Mouse (Mus musculus): ENCODE results near the gene Prnd. TPM values are rescaled to one million over a fixed set of nuclear protein-coding genes. Genes with fewer than 3 reads are reported as not detected.

Prnd gene
- total RNA-seq, 1 experiment = 0.98 TPM

DNA sequence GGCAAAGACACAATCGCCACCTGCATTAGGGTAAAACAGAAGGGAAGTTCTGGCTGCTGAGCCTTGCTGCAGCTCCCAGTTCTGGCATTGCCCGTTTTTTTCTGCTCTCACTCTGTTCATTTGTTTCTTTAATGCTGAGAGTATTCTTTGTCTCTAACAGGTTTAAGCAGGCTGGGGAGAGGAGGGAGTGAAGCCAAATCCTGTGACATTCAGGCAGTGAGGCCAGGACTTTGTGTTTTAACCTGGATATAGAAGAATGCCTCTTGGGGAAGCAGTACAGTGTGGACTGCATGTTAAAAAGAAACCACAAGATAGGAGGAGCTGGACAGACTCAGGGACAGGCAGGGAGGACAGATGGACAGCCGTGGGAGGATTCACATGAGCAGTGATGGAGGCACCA lies 17.1 kb upstream of the Prnd start:
- no peaks in the 10 kb centered on the region for H3K4me1 ChIP-seq (ENCODE audit: control insufficient read depth in 2 of 2, insufficient read depth in 2 of 2, low read length in 2 of 2, poor library complexity in 1 of 2)
- in situ Hi-C loops (cut with MboI; ENCODE audit: low sequenced_read_pairs in 2 of 2, unreplicated experiment in 2 of 2) = loop anchor here (25.0 kb wide), 2 partner anchors 121 to 371 kb away; partner anchors contain the start of gene Adra1d (in 1 of the 2)
- peaks cover 11% of the 10 kb centered on the region for H3K9me3 ChIP-seq (ENCODE audit: control insufficient read depth, insufficient read depth, low read depth, low read length)
- no peak overlapping the region for H3K4me3 ChIP-seq (ENCODE audit: insufficient read depth in 1 of 2, low read depth in 1 of 2, low read length in 2 of 2, poor library complexity in 1 of 2, severe bottlenecking in 1 of 2)
- H3K27ac ChIP-seq (ENCODE audit: insufficient read depth, low read depth, low read length, poor library complexity, severe bottlenecking) = no peak overlapping the region
- H3K9ac ChIP-seq (ENCODE audit: insufficient read depth, low read depth, low read length, poor library complexity, severe bottlenecking) = no peak overlapping the region
- H3K36me3 ChIP-seq (ENCODE audit: control insufficient read depth, insufficient read depth, low read length, poor library complexity, severe bottlenecking) = peaks cover 10% of the 10 kb centered on the region; the same call in 1 of the 2 replicates
- no peak for DNase-seq (ENCODE audit: low read depth, low spot score)
- TF ChIP-seq ZNF384 (IDR thresholded peaks at IDR 0.05; ENCODE audit: low read depth, low read length) (no peak), ZC3H11A (IDR thresholded peaks at IDR 0.05; ENCODE audit: borderline replicate concordance, low read depth, low read length) (no peak), HCFC1 (IDR thresholded peaks at IDR 0.05; ENCODE audit: borderline replicate concordance, insufficient read depth, low read length) (no peak), CHD2 (IDR thresholded peaks at IDR 0.05; ENCODE audit: low read depth, low read length) (no peak), MAFK (IDR thresholded peaks at IDR 0.05; ENCODE audit: insufficient read depth, low read depth, low read length) (no peak)

DNA sequence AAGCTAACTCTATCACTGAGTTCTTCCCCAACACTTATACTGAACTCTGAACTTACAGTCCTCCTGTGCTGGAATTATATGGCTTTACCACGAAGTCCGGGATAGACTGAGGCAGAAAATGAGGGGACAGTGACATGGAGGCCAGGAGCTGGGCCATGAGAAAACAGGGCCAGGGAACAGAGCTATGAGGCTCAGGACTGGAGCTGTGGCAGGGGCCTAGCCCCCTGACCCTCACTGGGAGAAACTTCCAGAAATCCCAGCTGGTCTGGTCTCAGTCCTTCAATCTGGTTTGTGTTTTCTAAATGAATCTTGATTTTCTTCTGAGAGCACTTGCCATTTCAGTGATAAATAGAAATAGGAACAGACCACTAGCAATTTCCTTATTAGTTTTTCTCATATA lies 16.4 kb upstream of the Prnd start:
- in situ Hi-C loops (cut with MboI; ENCODE audit: low sequenced_read_pairs in 2 of 2, unreplicated experiment in 2 of 2) = loop anchor here (25.0 kb wide), 2 partner anchors 122 to 372 kb away; partner anchors contain the start of gene Adra1d (in 1 of the 2)
- H3K4me3 ChIP-seq (ENCODE audit: insufficient read depth in 1 of 2, low read depth in 1 of 2, low read length in 2 of 2, poor library complexity in 1 of 2, severe bottlenecking in 1 of 2) = no peak overlapping the region
- TF ChIP-seq ZC3H11A (IDR thresholded peaks at IDR 0.05; ENCODE audit: borderline replicate concordance, low read depth, low read length) = no peak
- no peak for TF ChIP-seq HCFC1 (IDR thresholded peaks at IDR 0.05; ENCODE audit: borderline replicate concordance, insufficient read depth, low read length)
- no peak for TF ChIP-seq MAFK (IDR thresholded peaks at IDR 0.05; ENCODE audit: insufficient read depth, low read depth, low read length)
- H3K9ac ChIP-seq (ENCODE audit: insufficient read depth, low read depth, low read length, poor library complexity, severe bottlenecking) = no peak overlapping the region
- H3K36me3 ChIP-seq (ENCODE audit: control insufficient read depth, insufficient read depth, low read length, poor library complexity, severe bottlenecking) = peaks cover 10% of the 10 kb centered on the region; the same call in 1 of the 2 replicates
- no peak overlapping the region for H3K27ac ChIP-seq (ENCODE audit: insufficient read depth, low read depth, low read length, poor library complexity, severe bottlenecking)
- peaks cover 11% of the 10 kb centered on the region for H3K9me3 ChIP-seq (ENCODE audit: control insufficient read depth, insufficient read depth, low read depth, low read length)
- DNase-seq (ENCODE audit: low read depth, low spot score) = no peak
- no peaks in the 10 kb centered on the region; a peak in 1 of 4 replicates for H3K4me1 ChIP-seq (ENCODE audit: control insufficient read depth in 2 of 2, insufficient read depth in 2 of 2, low read length in 2 of 2, poor library complexity in 1 of 2)

DNA sequence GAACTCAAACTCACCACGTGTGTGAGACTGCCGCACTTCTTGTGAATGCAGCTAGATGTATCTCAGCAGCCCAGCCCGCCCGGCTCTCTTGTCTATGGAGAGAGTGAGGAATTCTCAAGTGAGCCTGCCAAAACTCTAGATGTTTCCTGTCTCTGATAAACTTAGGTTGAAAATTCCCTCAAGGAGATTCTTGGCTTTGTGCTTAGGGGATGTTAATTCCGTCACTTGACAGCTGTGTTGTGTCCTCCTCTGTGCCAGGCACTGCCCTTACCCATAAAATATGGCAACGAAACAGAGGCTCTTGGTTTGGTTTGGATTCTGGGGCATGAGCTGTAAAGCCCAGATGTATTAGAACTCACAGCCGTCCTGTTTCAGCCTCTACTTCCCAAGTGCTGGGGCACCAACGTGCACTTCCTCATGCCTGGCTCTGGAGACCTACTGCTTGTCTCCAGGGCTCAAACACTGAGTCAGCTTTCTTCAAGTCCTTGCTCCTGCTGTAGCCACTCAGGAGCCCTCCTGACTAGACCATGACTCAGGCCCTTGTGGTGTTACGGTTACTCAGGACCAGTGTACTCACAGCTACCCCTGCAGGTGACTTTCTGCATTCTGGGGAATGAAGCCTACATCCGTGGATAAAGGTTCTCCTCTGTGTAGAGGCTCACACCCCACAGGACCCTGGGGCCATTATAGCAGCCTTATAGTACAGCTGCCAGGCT lies 15.1 kb upstream of the Prnd start:
- no peak overlapping the region for H3K4me3 ChIP-seq (ENCODE audit: insufficient read depth in 1 of 2, low read depth in 1 of 2, low read length in 2 of 2, poor library complexity in 1 of 2, severe bottlenecking in 1 of 2)
- H3K4me1 ChIP-seq (ENCODE audit: control insufficient read depth in 2 of 2, insufficient read depth in 2 of 2, low read length in 2 of 2, poor library complexity in 1 of 2) = no peaks in the 10 kb centered on the region; a peak in 1 of 4 replicates
- H3K27ac ChIP-seq (ENCODE audit: insufficient read depth, low read depth, low read length, poor library complexity, severe bottlenecking) = no peak overlapping the region
- H3K9me3 ChIP-seq (ENCODE audit: control insufficient read depth, insufficient read depth, low read depth, low read length) = peaks cover 11% of the 10 kb centered on the region
- in situ Hi-C loops (cut with MboI; ENCODE audit: low sequenced_read_pairs in 2 of 2, unreplicated experiment in 2 of 2) = loop anchor here (25.0 kb wide), 2 partner anchors 123 to 373 kb away; partner anchors contain the start of gene Adra1d (in 1 of the 2)
- DNase-seq (ENCODE audit: low read depth, low spot score) = peak; percentile 15
- H3K9ac ChIP-seq (ENCODE audit: insufficient read depth, low read depth, low read length, poor library complexity, severe bottlenecking) = no peak overlapping the region
- TF ChIP-seq HCFC1 (IDR thresholded peaks at IDR 0.05; ENCODE audit: borderline replicate concordance, insufficient read depth, low read length) (no peak), CHD2 (IDR thresholded peaks at IDR 0.05; ENCODE audit: low read depth, low read length) (no peak), MAFK (IDR thresholded peaks at IDR 0.05; ENCODE audit: insufficient read depth, low read depth, low read length) (peak; percentile 90), ZC3H11A (IDR thresholded peaks at IDR 0.05; ENCODE audit: borderline replicate concordance, low read depth, low read length) (peak; percentile 7; the same call in 1 of the 2 replicates), ZNF384 (IDR thresholded peaks at IDR 0.05; ENCODE audit: low read depth, low read length) (no peak)
- H3K36me3 ChIP-seq (ENCODE audit: control insufficient read depth, insufficient read depth, low read length, poor library complexity, severe bottlenecking) = peaks cover 10% of the 10 kb centered on the region; the same call in 1 of the 2 replicates

DNA sequence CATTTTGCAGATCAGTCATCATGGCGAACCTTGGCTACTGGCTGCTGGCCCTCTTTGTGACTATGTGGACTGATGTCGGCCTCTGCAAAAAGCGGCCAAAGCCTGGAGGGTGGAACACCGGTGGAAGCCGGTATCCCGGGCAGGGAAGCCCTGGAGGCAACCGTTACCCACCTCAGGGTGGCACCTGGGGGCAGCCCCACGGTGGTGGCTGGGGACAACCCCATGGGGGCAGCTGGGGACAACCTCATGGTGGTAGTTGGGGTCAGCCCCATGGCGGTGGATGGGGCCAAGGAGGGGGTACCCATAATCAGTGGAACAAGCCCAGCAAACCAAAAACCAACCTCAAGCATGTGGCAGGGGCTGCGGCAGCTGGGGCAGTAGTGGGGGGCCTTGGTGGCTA lies 14.3 kb upstream of the Prnd start:
- Histone ChIP-seq H3K27ac (ENCODE audit: insufficient read depth, low read depth, low read length, poor library complexity, severe bottlenecking) (no peak overlapping the region), H3K4me1 (ENCODE audit: control insufficient read depth in 2 of 2, insufficient read depth in 2 of 2, low read length in 2 of 2, poor library complexity in 1 of 2) (no peaks in the 10 kb centered on the region; a peak in 1 of 4 replicates), H3K4me3 (ENCODE audit: insufficient read depth in 1 of 2, low read depth in 1 of 2, low read length in 2 of 2, poor library complexity in 1 of 2, severe bottlenecking in 1 of 2) (no peak overlapping the region), H3K9ac (ENCODE audit: insufficient read depth, low read depth, low read length, poor library complexity, severe bottlenecking) (no peak overlapping the region), H3K9me3 (ENCODE audit: control insufficient read depth, insufficient read depth, low read depth, low read length) (peaks cover 5% of the 10 kb centered on the region; the same call in 1 of the 2 replicates), H3K36me3 (ENCODE audit: control insufficient read depth, insufficient read depth, low read length, poor library complexity, severe bottlenecking) (peaks cover 10% of the 10 kb centered on the region; the same call in 1 of the 2 replicates)
- TF ChIP-seq ZC3H11A (IDR thresholded peaks at IDR 0.05; ENCODE audit: borderline replicate concordance, low read depth, low read length) (no peak), HCFC1 (IDR thresholded peaks at IDR 0.05; ENCODE audit: borderline replicate concordance, insufficient read depth, low read length) (no peak), MAFK (IDR thresholded peaks at IDR 0.05; ENCODE audit: insufficient read depth, low read depth, low read length) (no peak), CHD2 (IDR thresholded peaks at IDR 0.05; ENCODE audit: low read depth, low read length) (no peak), ZNF384 (IDR thresholded peaks at IDR 0.05; ENCODE audit: low read depth, low read length) (no peak)
- no peak for DNase-seq (ENCODE audit: low read depth, low spot score)
- in situ Hi-C loops (cut with MboI; ENCODE audit: low sequenced_read_pairs in 2 of 2, unreplicated experiment in 2 of 2) = loop anchor here (25.0 kb wide), 2 partner anchors 124 to 374 kb away; partner anchors contain the start of gene Adra1d (in 1 of the 2)
